Mouse (Mus musculus): ENCODE results near the gene Gm20388. TPM values are rescaled to one million over a fixed set of nuclear protein-coding genes. Genes with fewer than 3 reads are reported as not detected.

Gm20388 gene
- total and polyA plus RNA-seq, 2 experiments from 2014 or later, result 51.3 TPM; not detected in 1

DNA sequence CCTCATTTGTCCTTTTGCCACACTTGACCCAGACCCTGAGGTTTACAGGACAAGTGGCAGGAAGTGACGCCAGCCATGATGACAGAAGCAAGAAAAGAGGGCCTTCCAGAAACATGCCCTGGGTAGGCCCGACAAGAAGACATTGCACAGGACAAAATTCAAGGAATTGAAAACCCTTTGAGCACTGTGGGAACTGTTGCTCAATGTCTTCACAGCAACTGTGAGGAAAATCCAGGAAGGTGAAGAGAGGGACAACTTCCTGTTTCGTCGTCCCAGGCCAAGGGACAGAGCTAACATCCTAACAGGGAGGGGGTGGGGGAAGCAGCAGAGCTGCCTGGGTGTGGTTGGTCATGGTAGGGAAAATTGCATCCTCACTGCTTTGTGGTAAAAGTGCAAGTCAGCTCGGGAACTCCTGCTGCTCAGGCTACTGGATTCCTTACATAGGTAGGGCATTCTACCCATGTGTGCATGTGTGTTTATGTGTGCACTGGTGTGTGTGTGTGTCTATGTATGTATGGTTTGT is 3839.6 kb downstream of the Gm20388 start:
- no peak for DNase-seq
- no peak overlapping the region for H3K9ac ChIP-seq
- peaks cover 13% of the 10 kb centered on the region for H3K4me1 ChIP-seq (ENCODE audit: insufficient read depth)
- 82% methylated on average over 5 of the region's 5 CpGs for WGBS
- no peak for ATAC-seq
- no peaks in the 10 kb centered on the region for H3K27me3 ChIP-seq (ENCODE audit: insufficient read depth, low read length)
- no peak for TF ChIP-seq CTCF (IDR thresholded peaks at IDR 0.05; ENCODE audit: low read depth)
- H3K4me2 ChIP-seq (ENCODE audit: low read depth), result no peak overlapping the region
- H3K4me3 ChIP-seq (ENCODE audit: low read depth, low read length), result no peak overlapping the region
- no peak overlapping the region for H3K27ac ChIP-seq (ENCODE audit: low read depth, low read length)
- H3K36me3 ChIP-seq (ENCODE audit: insufficient read depth), result no peaks in the 10 kb centered on the region
- H3K9me3 ChIP-seq (ENCODE audit: low read length), result no peaks in the 10 kb centered on the region

GRCm38 (mm10) chr8:123752773-123753468 is 3842.3 kb downstream of the Gm20388 start:
- TF ChIP-seq CTCF (IDR thresholded peaks at IDR 0.05; ENCODE audit: low read depth), result no peak
- Histone ChIP-seq H3K27me3 (ENCODE audit: insufficient read depth, low read length) (no peaks in the 10 kb centered on the region), H3K4me3 (ENCODE audit: low read depth, low read length) (no peak overlapping the region), H3K4me2 (ENCODE audit: low read depth) (no peak overlapping the region), H3K27ac (ENCODE audit: low read depth, low read length) (0 out of 2 replicates have a peak overlapping the region, but pooled peaks have one; percentile 2), H3K36me3 (ENCODE audit: insufficient read depth) (no peaks in the 10 kb centered on the region), H3K9me3 (ENCODE audit: low read length) (no peaks in the 10 kb centered on the region), H3K4me1 (ENCODE audit: insufficient read depth) (peaks cover 13% of the 10 kb centered on the region), H3K9ac (no peak overlapping the region)
- DNase-seq (peak; percentile 69), ATAC-seq (peak; percentile 49)
- 41% methylated on average over 13 of the region's 13 CpGs for WGBS

- H3K27me3 ChIP-seq (ENCODE audit: insufficient read depth, low read length), result no peaks in the 10 kb centered on the region
- no peak for DNase-seq
- H3K4me1 ChIP-seq (ENCODE audit: insufficient read depth), result peaks cover 13% of the 10 kb centered on the region
- peak overlapping the region; percentile 22 for H3K4me2 ChIP-seq (ENCODE audit: low read depth)
- TF ChIP-seq CTCF (IDR thresholded peaks at IDR 0.05; ENCODE audit: low read depth), result no peak
- H3K4me3 ChIP-seq (ENCODE audit: low read depth, low read length), result no peak overlapping the region
- ATAC-seq, result peak; percentile 66
- peak overlapping the region; percentile 33; the same call in 1 of the 2 replicates for H3K9ac ChIP-seq
- H3K36me3 ChIP-seq (ENCODE audit: insufficient read depth), result no peaks in the 10 kb centered on the region
- WGBS, result 5% methylated on average over 18 of the region's 18 CpGs
- 0 out of 2 replicates have a peak overlapping the region, but pooled peaks have one; percentile 45 for H3K27ac ChIP-seq (ENCODE audit: low read depth, low read length)
- H3K9me3 ChIP-seq (ENCODE audit: low read length), result no peaks in the 10 kb centered on the region
Observed at GRCm38 (mm10) chr8:123753604-123754375, 3843.1 kb downstream of the Gm20388 start.

GRCm38 (mm10) chr8:123754538-123755431 is 3844.1 kb downstream of the Gm20388 start:
- H3K4me2 ChIP-seq (ENCODE audit: low read depth), result peak overlapping the region; percentile 22; the same call in 1 of the 2 replicates
- no peak for ATAC-seq
- 71% methylated on average over 13 of the region's 13 CpGs for WGBS

DNA sequence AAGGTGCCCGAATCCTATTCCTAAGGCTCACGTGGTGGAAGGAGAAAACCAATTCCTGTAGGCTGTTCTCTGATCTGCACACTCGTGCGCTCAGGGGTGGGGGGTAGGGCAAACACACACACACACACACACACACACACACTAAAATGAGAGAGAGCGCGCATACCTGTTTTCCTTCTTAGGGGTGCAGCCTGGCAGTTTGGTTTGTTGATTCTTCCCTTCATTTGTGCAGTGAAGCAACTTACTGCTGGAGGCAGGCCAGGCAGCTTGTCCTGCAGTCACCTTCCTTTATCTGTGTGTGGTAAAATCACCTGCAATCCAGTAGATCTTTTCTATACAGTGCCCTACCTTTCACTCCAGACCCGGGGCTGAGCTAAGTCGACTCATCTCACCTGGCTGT is 3846.3 kb downstream of the Gm20388 start:
- no peak for DNase-seq
- Histone ChIP-seq H3K27me3 (ENCODE audit: insufficient read depth, low read length) (no peaks in the 10 kb centered on the region), H3K4me3 (ENCODE audit: low read depth, low read length) (no peak overlapping the region), H3K9ac (no peak overlapping the region), H3K27ac (ENCODE audit: low read depth, low read length) (no peak overlapping the region), H3K4me2 (ENCODE audit: low read depth) (no peak overlapping the region), H3K4me1 (ENCODE audit: insufficient read depth) (peaks cover 13% of the 10 kb centered on the region), H3K9me3 (ENCODE audit: low read length) (no peaks in the 10 kb centered on the region), H3K36me3 (ENCODE audit: insufficient read depth) (no peaks in the 10 kb centered on the region)
- ATAC-seq, result no peak
- 79% methylated on average over 8 of the region's 8 CpGs for whole genome bisulfite sequencing
- TF ChIP-seq CTCF (IDR thresholded peaks at IDR 0.05; ENCODE audit: low read depth), result no peak

More at GRCm38 (mm10) chr8:123754538-123755431, 3844.1 kb downstream of the Gm20388 start:
- peaks cover 13% of the 10 kb centered on the region for H3K4me1 ChIP-seq (ENCODE audit: insufficient read depth)
- no peaks in the 10 kb centered on the region for H3K27me3 ChIP-seq (ENCODE audit: insufficient read depth, low read length)
- H3K9me3 ChIP-seq (ENCODE audit: low read length), result no peaks in the 10 kb centered on the region
- H3K36me3 ChIP-seq (ENCODE audit: insufficient read depth), result no peaks in the 10 kb centered on the region
- H3K27ac ChIP-seq (ENCODE audit: low read depth, low read length), result no peak overlapping the region
- no peak for DNase-seq
- H3K9ac ChIP-seq, result no peak overlapping the region
- H3K4me3 ChIP-seq (ENCODE audit: low read depth, low read length), result no peak overlapping the region
- no peak for TF ChIP-seq CTCF (IDR thresholded peaks at IDR 0.05; ENCODE audit: low read depth)

- Histone ChIP-seq H3K9ac (no peak overlapping the region), H3K36me3 (ENCODE audit: insufficient read depth) (no peaks in the 10 kb centered on the region), H3K9me3 (ENCODE audit: low read length) (no peaks in the 10 kb centered on the region), H3K4me1 (ENCODE audit: insufficient read depth) (peaks cover 4% of the 10 kb centered on the region), H3K4me3 (ENCODE audit: low read depth, low read length) (no peak overlapping the region), H3K4me2 (ENCODE audit: low read depth) (no peak overlapping the region), H3K27ac (ENCODE audit: low read depth, low read length) (no peak overlapping the region), H3K27me3 (ENCODE audit: insufficient read depth, low read length) (no peaks in the 10 kb centered on the region)
- no peak for DNase-seq
- WGBS, result 95% methylated on average over 1 of the region's 1 CpGs
- no peak for TF ChIP-seq CTCF (IDR thresholded peaks at IDR 0.05; ENCODE audit: low read depth)
- ATAC-seq, result no peak
Observed at GRCm38 (mm10) chr8:123758935-123759334, 3848.3 kb downstream of the Gm20388 start.

Measured in forebrain, postnatal 0 days (tissue).